Mouse (Mus musculus) kidney, postnatal 4 days (tissue): Measurements from ENCODE around the gene Isca1.
"Not testable (repeated sequence)": the region's sequence is repeated elsewhere in the genome, so short reads cannot be mapped to it uniquely, and the experiment has no call there.

Experiments
- DNase-seq, 2 experiments: peaks; one replicate each; pipeline ENCODE4 v3.0.0; 2021; ENCODE audit warnings: mixed read lengths in 2 of 2

Gene Isca1

GRCm38 (mm10) chr13:59746164-59746563 lies 23.4 kb downstream of the Isca1 start:
- DNase-seq, result peak; percentile 67 to 68

GRCm38 (mm10) chr13:59745462-59745861 lies 24.1 kb downstream of the Isca1 start:
- no peak for DNase-seq

- DNase-seq, result peak; percentile 59 to 60
These were observed 27.9 kb downstream of the Isca1 start for GRCm38 (mm10) chr13:59741697-59742096.

GRCm38 (mm10) chr13:59741096-59741495 lies 28.5 kb downstream of the Isca1 start:
- no peak for DNase-seq

GRCm38 (mm10) chr13:59739397-59739796 lies 30.2 kb downstream of the Isca1 start:
- no peak for DNase-seq

- no peak for DNase-seq
These were observed 31.2 kb downstream of the Isca1 start for GRCm38 (mm10) chr13:59738455-59738854.

GRCm38 (mm10) chr13:59735190-59735589 lies 34.4 kb downstream of the Isca1 start:
- DNase-seq, result no peak

- peak in 1 of 2 experiments; percentile 16 for DNase-seq
These were observed 35.3 kb downstream of the Isca1 start for GRCm38 (mm10) chr13:59734347-59734746.

GRCm38 (mm10) chr13:59733936-59734335 lies 35.7 kb downstream of the Isca1 start:
- no peak for DNase-seq

- no peak for DNase-seq
These were observed 38.0 kb downstream of the Isca1 start, which contains the start of gene Spata31d1d for GRCm38 (mm10) chr13:59731652-59732051. TSS of gene Spata31d1d (minus strand) at chr13:59731752.

- peak; percentile 87 to 91 for DNase-seq
These were observed 41.1 kb downstream of the Isca1 start for GRCm38 (mm10) chr13:59728378-59729093.

- DNase-seq, result peak in 1 of 2 experiments; percentile 22
These were observed 43.3 kb downstream of the Isca1 start for GRCm38 (mm10) chr13:59726139-59726867.

GRCm38 (mm10) chr13:59722089-59722488 lies 47.5 kb downstream of the Isca1 start:
- not testable (repeated sequence) for DNase-seq

GRCm38 (mm10) chr13:59719475-59719874 lies 50.1 kb downstream of the Isca1 start:
- no peak for DNase-seq

GRCm38 (mm10) chr13:59718857-59719440 lies 50.7 kb downstream of the Isca1 start:
- peak in 1 of 2 experiments; percentile 31 for DNase-seq

GRCm38 (mm10) chr13:59713710-59714109 lies 55.9 kb downstream of the Isca1 start:
- no peak for DNase-seq

GRCm38 (mm10) chr13:59711984-59712383 lies 57.6 kb downstream of the Isca1 start, which contains the start of gene Spata31d1b:
TSS of gene Spata31d1b (plus strand) at chr13:59712284.
- not testable (repeated sequence) for DNase-seq

GRCm38 (mm10) chr13:59710230-59710629 lies 59.4 kb downstream of the Isca1 start, which contains the start of gene Spata31d1a:
TSS of gene Spata31d1a (minus strand) at chr13:59710330.
- DNase-seq, result no peak
